Mouse (Mus musculus) bone marrow, adult 2 months (tissue): ENCODE data around the gene Gba2.

Experiments
- CTCF ChIP-seq: fragments of 200-500 bp; IDR thresholded peaks from 2 replicates; pipeline ENCODE4 v1.5.1; 2011; ENCODE audit warnings: low read length, control low read depth; ENCODE audit not compliant: control insufficient read depth, insufficient read depth
- POLR2A ChIP-seq: fragments of 200-500 bp; IDR thresholded peaks from 2 replicates; pipeline ENCODE4 v1.6.1; 2011; ENCODE audit warnings: low read depth, mild to moderate bottlenecking, control low read depth, low read length, borderline replicate concordance; ENCODE audit not compliant: control insufficient read depth

DNA sequence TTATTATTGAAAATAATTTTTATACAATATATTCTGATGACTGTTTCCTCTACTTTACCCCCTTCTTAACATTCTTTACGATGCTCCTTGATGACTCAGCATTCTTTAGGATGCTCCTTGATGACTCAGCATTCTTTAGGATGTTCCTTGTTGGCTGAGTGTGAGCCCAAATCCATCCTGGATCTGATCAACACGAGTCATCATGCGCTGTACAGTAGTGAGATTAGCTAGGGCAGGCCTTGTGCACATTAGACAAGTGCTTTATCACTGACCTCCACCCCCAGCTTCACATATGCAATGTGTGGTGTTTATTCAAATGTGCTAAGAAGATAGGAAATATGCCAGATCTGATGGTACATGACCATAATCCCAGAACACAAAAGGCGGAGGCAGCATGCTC, 19.5 kb upstream of the Gba2 start:
- no peak for TF ChIP-seq CTCF
- TF ChIP-seq POLR2A: no peak
